In genomic region chr9:54587863-54588262, GRCm38 (mm10) we compare ENCODE assay signal across 11 mouse cellular contexts. TPM values are rescaled to one million over a fixed set of nuclear protein-coding genes. Genes with fewer than 3 reads are reported as not detected.
DNase-seq lines count a peak whose midpoint lies in the region; ATAC-seq and TF ChIP-seq lines count a peak whose summit lies in the region.
"Had no signal": no experiment of that assay in that cellular context is flagged by ENCODE, and none has a peak within 500 bp of the region (broad histone marks: within the 10 kb centered on the region; RNA-seq: fewer than 3 reads in every experiment).

No protein-coding gene starts in this region.

- H3K9me3 ChIP-seq in erythroblast, embryonic 14.5 days (ENCODE audit: control insufficient read depth, low read length) = no peaks in the 10 kb centered on the region
- no peaks in the 10 kb centered on the region for H3K9me3 ChIP-seq in intestine, embryonic 14.5 days (ENCODE audit: control insufficient read depth, low read length)
- H3K9me3 ChIP-seq in neural tube, embryonic 13.5 days = no peaks in the 10 kb centered on the region

- WGBS in intestine, embryonic 14.5 days = 66% methylated on average over 4 of the region's 4 CpGs
- 72% methylated on average over 4 of the region's 4 CpGs for WGBS in neural tube, embryonic 13.5 days

- ATAC-seq in erythroblast, adult 5-6 weeks (replicated peaks; ENCODE audit: low FRiP score, poor library complexity, severe bottlenecking) = no peak
- ATAC-seq in intestine, embryonic 14.5 days (replicated peaks; ENCODE audit: low FRiP score, low TSS enrichment, low read depth) = no peak
- ATAC-seq in neural tube, embryonic 13.5 days (ENCODE audit: low read depth) = no peak
- no peak for ATAC-seq in activated CD4-positive, CD25-positive, alpha-beta regulatory T cell, adult 4 months

- intact Hi-C loops in left cerebral cortex, adult 2 months (cut with DNase I) = no loop called here

- peaks cover 42% of the 10 kb centered on the region for H3K4me1 ChIP-seq in erythroblast, embryonic 14.5 days (ENCODE audit: control insufficient read depth)
- H3K4me1 ChIP-seq in intestine, embryonic 14.5 days (replicated peaks; ENCODE audit: control insufficient read depth, insufficient read depth, low read length) = peaks cover 8% of the 10 kb centered on the region
- H3K4me1 ChIP-seq in neural tube, embryonic 13.5 days (replicated peaks) = peaks cover 25% of the 10 kb centered on the region

- peak overlapping the region; percentile 82 for H3K4me2 ChIP-seq in intestine, embryonic 14.5 days (ENCODE audit: low read length)
- H3K4me2 ChIP-seq in neural tube, embryonic 13.5 days = peak overlapping the region; percentile 82

- peaks cover 26% of the 10 kb centered on the region for H3K36me3 ChIP-seq in erythroblast, embryonic 14.5 days (ENCODE audit: control insufficient read depth)
- H3K36me3 ChIP-seq in intestine, embryonic 14.5 days (ENCODE audit: control insufficient read depth, insufficient read depth, low read length) = peaks cover 25% of the 10 kb centered on the region
- H3K36me3 ChIP-seq in neural tube, embryonic 13.5 days = peaks cover 31% of the 10 kb centered on the region

- DNase-seq in left cerebral cortex, adult 2 months (ENCODE audit: extremely low spot score in 1 of 2, low spot score in 2 of 2) = no peak
- DNase-seq in left cerebral cortex, adult 11 months (ENCODE audit: low spot score) = no peak
- DNase-seq in intestine, embryonic 14.5 days (ENCODE audit: low spot score) = no peak
- no peak for DNase-seq in right cerebral cortex, postnatal 25 days
- DNase-seq: cerebellum, postnatal 25 days had no signal

- H3K27me3 ChIP-seq in erythroblast, embryonic 14.5 days (ENCODE audit: control insufficient read depth) = no peaks in the 10 kb centered on the region
- no peaks in the 10 kb centered on the region for H3K27me3 ChIP-seq in intestine, embryonic 14.5 days (replicated peaks; ENCODE audit: control insufficient read depth, insufficient read depth, low read length)
- no peaks in the 10 kb centered on the region for H3K27me3 ChIP-seq in neural tube, embryonic 13.5 days

- no peak for TF ChIP-seq CTCF in left cerebral cortex, adult 2 months (IDR thresholded peaks at IDR 0.05)

- H3K9ac ChIP-seq in intestine, embryonic 14.5 days (ENCODE audit: low read length) = no peak overlapping the region
- H3K9ac ChIP-seq in neural tube, embryonic 13.5 days = peak overlapping the region; percentile 8; the same call in 1 of the 2 replicates

- no peak overlapping the region for H3K27ac ChIP-seq in left cerebral cortex, adult 2 months
- H3K27ac ChIP-seq in intestine, embryonic 14.5 days (ENCODE audit: low read depth) = no peak overlapping the region
- H3K27ac ChIP-seq in neural tube, embryonic 13.5 days (replicated peaks) = no peak overlapping the region

- H3K4me3 ChIP-seq in erythroblast, embryonic 14.5 days (replicated peaks) = peak overlapping the region; percentile 97
- H3K4me3 ChIP-seq in left cerebral cortex, adult 2 months = peak overlapping the region; percentile 80
- 0 out of 2 replicates have a peak overlapping the region, but pooled peaks have one; percentile 90 for H3K4me3 ChIP-seq in intestine, embryonic 14.5 days (ENCODE audit: low read depth, low read length)
- H3K4me3 ChIP-seq in neural tube, embryonic 13.5 days = peak overlapping the region; percentile 70; the same call in 1 of the 2 replicates

RNA-seq across cellular contexts. Expression of gene Idh3a, which starts 1.7 kb away (rescaled TPM):
- polyA plus RNA-seq in erythroblast, embryonic 14.5 days (2012) = 0.99 and 1.1 TPM in 2 replicates
- 19.6 and 33.4 TPM in 2 replicates for total RNA-seq in erythroblast, adult 5-6 weeks (2015; ENCODE audit: low replicate concordance)
- 12.0 and 16.0 TPM in 2 replicates for total RNA-seq in erythroblast, adult 5-6 weeks (2017; ENCODE audit: low replicate concordance)
- 100 to 1,000 TPM; 179 to 187 TPM for total RNA-seq in left cerebral cortex, adult 2 months (2021)
- polyA plus RNA-seq in intestine, embryonic 14.5 days (2014; fragmentation: Nextera tagmentation; extraction: Ambion mirVana) = 178 and 181 TPM in 2 replicates
- polyA plus RNA-seq in neural tube, embryonic 13.5 days (2015; fragmentation: Nextera tagmentation; extraction: Ambion mirVana) = 121 and 122 TPM in 2 replicates
- 100 to 1,000 TPM; 155 to 163 TPM for polyA plus RNA-seq in activated CD4-positive, CD25-positive, alpha-beta regulatory T cell, adult 4 months (2017; shearing (Covaris generic))

RNA-seq across cellular contexts. Expression of gene Cib2, which starts 27.8 kb away (rescaled TPM):
- 0.04 and 0.08 TPM in 2 replicates for polyA plus RNA-seq in erythroblast, embryonic 14.5 days (2012)
- total RNA-seq in erythroblast, adult 5-6 weeks (2015; ENCODE audit: low replicate concordance) = 2.5 and 4.6 TPM in 2 replicates
- total RNA-seq in erythroblast, adult 5-6 weeks (2017; ENCODE audit: low replicate concordance) = 1.2 and 2.1 TPM in 2 replicates
- 10 to 100 TPM; 22.0 to 24.2 TPM for total RNA-seq in left cerebral cortex, adult 2 months (2021)
- 15.3 and 19.3 TPM in 2 replicates for polyA plus RNA-seq in intestine, embryonic 14.5 days (2014; fragmentation: Nextera tagmentation; extraction: Ambion mirVana)
- polyA plus RNA-seq in neural tube, embryonic 13.5 days (2015; fragmentation: Nextera tagmentation; extraction: Ambion mirVana) = 45.9 and 46.2 TPM in 2 replicates
- 1 to 10 TPM; 1.1 to 2.1 TPM for polyA plus RNA-seq in activated CD4-positive, CD25-positive, alpha-beta regulatory T cell, adult 4 months (2017; shearing (Covaris generic))

RNA-seq across cellular contexts. Expression of gene Sh2d7, which starts 49.1 kb away (rescaled TPM):
- polyA plus RNA-seq in erythroblast, embryonic 14.5 days (2012) = not detected in 2 replicates
- total RNA-seq in erythroblast, adult 5-6 weeks (2015; ENCODE audit: low replicate concordance) = not detected in 2 replicates
- total RNA-seq in erythroblast, adult 5-6 weeks (2017; ENCODE audit: low replicate concordance) = not detected in 2 replicates
- under 1 TPM in 1 of 2 experiments, not detected in 1; 0.11 TPM for total RNA-seq in left cerebral cortex, adult 2 months (2021)
- not detected in 2 replicates for polyA plus RNA-seq in intestine, embryonic 14.5 days (2014; fragmentation: Nextera tagmentation; extraction: Ambion mirVana)
- polyA plus RNA-seq in neural tube, embryonic 13.5 days (2015; fragmentation: Nextera tagmentation; extraction: Ambion mirVana) = not detected in 2 replicates
- polyA plus RNA-seq in activated CD4-positive, CD25-positive, alpha-beta regulatory T cell, adult 4 months (2017; shearing (Covaris generic)) = not detected
- total RNA-seq: liver, adult 2 months had no signal
- polyA plus RNA-seq: gonadal fat pad, adult 2 months; liver, adult 2 months had no signal

Comparison
In these comparisons a context has a peak if more than half of its experiments do, and no peak if none do; other contexts are left out.
1. RNA of gene Idh3a, which starts 1.7 kb away (polyA plus RNA-seq): 178 to 181 TPM in intestine, embryonic 14.5 days, 155 to 163 TPM in activated CD4-positive, CD25-positive, alpha-beta regulatory T cell, adult 4 months and 121 to 122 TPM in neural tube, embryonic 13.5 days; 0.99 to 1.1 TPM in erythroblast, embryonic 14.5 days; every median in the first group is over 10 times any median in the second.
2. Peak in every context shown above with its lines, with median percentiles within 50 percentile points of each other: H3K4me3 ChIP-seq.